Mouse (Mus musculus): ENCODE data around the gene Zfp777. TPM values are rescaled to one million over a fixed set of nuclear protein-coding genes. Genes with fewer than 3 reads are reported as not detected.

Gene Zfp777
- total and polyA plus RNA-seq, 2 experiments from 2014 or later, result 14.2 to 46.5 TPM

- no peak for ATAC-seq
Observed at GRCm38 (mm10) chr6:48016841-48017240, 31.9 kb downstream of the Zfp777 start.

GRCm38 (mm10) chr6:48016090-48016521 is 32.6 kb downstream of the Zfp777 start:
- ATAC-seq, result peak; percentile 96
- no peaks in the 10 kb centered on the region for H3K4me1 ChIP-seq (ENCODE audit: insufficient read depth)
- H3K36me3 ChIP-seq (ENCODE audit: insufficient read depth), result peaks cover 3% of the 10 kb centered on the region; the same call in 1 of the 2 replicates
- peak overlapping the region; percentile 70 for H3K4me2 ChIP-seq (ENCODE audit: low read depth)
- H3K9me3 ChIP-seq (ENCODE audit: low read length), result no peaks in the 10 kb centered on the region
- 0 out of 2 replicates have a peak overlapping the region, but pooled peaks have one; percentile 1 for H3K27ac ChIP-seq (ENCODE audit: low read depth, low read length)
- under 1% methylated on average over 23 of the region's 24 CpGs for WGBS
- H3K9ac ChIP-seq, result peak overlapping the region; percentile 51
- peak; percentile 81 for DNase-seq
- TF ChIP-seq CTCF (IDR thresholded peaks at IDR 0.05; ENCODE audit: low read depth), result peak; percentile 88
- H3K27me3 ChIP-seq (ENCODE audit: insufficient read depth, low read length), result no peaks in the 10 kb centered on the region
- H3K4me3 ChIP-seq (ENCODE audit: low read depth, low read length), result peak overlapping the region; percentile 36

More at GRCm38 (mm10) chr6:48016841-48017240, 31.9 kb downstream of the Zfp777 start:
- H3K27ac ChIP-seq (ENCODE audit: low read depth, low read length), result no peak overlapping the region
- 94% methylated on average over 9 of the region's 9 CpGs for WGBS
- peaks cover 3% of the 10 kb centered on the region for H3K36me3 ChIP-seq (ENCODE audit: insufficient read depth)
- H3K4me1 ChIP-seq (ENCODE audit: insufficient read depth), result no peaks in the 10 kb centered on the region
- no peak overlapping the region for H3K9ac ChIP-seq
- no peak for TF ChIP-seq CTCF (IDR thresholded peaks at IDR 0.05; ENCODE audit: low read depth)
- no peaks in the 10 kb centered on the region for H3K9me3 ChIP-seq (ENCODE audit: low read length)
- H3K4me3 ChIP-seq (ENCODE audit: low read depth, low read length), result no peak overlapping the region
- DNase-seq, result no peak
- no peak overlapping the region for H3K4me2 ChIP-seq (ENCODE audit: low read depth)
- H3K27me3 ChIP-seq (ENCODE audit: insufficient read depth, low read length), result no peaks in the 10 kb centered on the region

- DNase-seq, result no peak
- Histone ChIP-seq H3K27ac (ENCODE audit: low read depth, low read length) (no peak overlapping the region), H3K27me3 (ENCODE audit: insufficient read depth, low read length) (no peaks in the 10 kb centered on the region), H3K36me3 (ENCODE audit: insufficient read depth) (no peaks in the 10 kb centered on the region), H3K4me1 (ENCODE audit: insufficient read depth) (no peaks in the 10 kb centered on the region), H3K4me2 (ENCODE audit: low read depth) (no peak overlapping the region), H3K9me3 (ENCODE audit: low read length) (no peaks in the 10 kb centered on the region), H3K4me3 (ENCODE audit: low read depth, low read length) (no peak overlapping the region), H3K9ac (no peak overlapping the region)
- TF ChIP-seq CTCF (IDR thresholded peaks at IDR 0.05; ENCODE audit: low read depth), result no peak
- WGBS, result 51% methylated on average over 8 of the region's 8 CpGs
- ATAC-seq, result no peak
Observed at GRCm38 (mm10) chr6:48010727-48011126, 38.0 kb downstream of the Zfp777 start.

GRCm38 (mm10) chr6:47995661-47996060 is 53.0 kb downstream of the Zfp777 start:
- no peak for TF ChIP-seq CTCF (IDR thresholded peaks at IDR 0.05; ENCODE audit: low read depth)
- Histone ChIP-seq H3K27ac (ENCODE audit: low read depth, low read length) (no peak overlapping the region), H3K36me3 (ENCODE audit: insufficient read depth) (no peaks in the 10 kb centered on the region), H3K9ac (no peak overlapping the region), H3K4me2 (ENCODE audit: low read depth) (no peak overlapping the region), H3K9me3 (ENCODE audit: low read length) (no peaks in the 10 kb centered on the region), H3K4me3 (ENCODE audit: low read depth, low read length) (no peak overlapping the region), H3K4me1 (ENCODE audit: insufficient read depth) (no peaks in the 10 kb centered on the region), H3K27me3 (ENCODE audit: insufficient read depth, low read length) (no peaks in the 10 kb centered on the region)
- DNase-seq (no peak), ATAC-seq (no peak)
- WGBS, result 91% methylated on average over 9 of the region's 9 CpGs

GRCm38 (mm10) chr6:47983936-47984335 is 64.8 kb downstream of the Zfp777 start:
- Histone ChIP-seq H3K4me2 (ENCODE audit: low read depth) (no peak overlapping the region), H3K9ac (no peak overlapping the region), H3K36me3 (ENCODE audit: insufficient read depth) (no peaks in the 10 kb centered on the region), H3K4me3 (ENCODE audit: low read depth, low read length) (no peak overlapping the region), H3K4me1 (ENCODE audit: insufficient read depth) (no peaks in the 10 kb centered on the region), H3K27ac (ENCODE audit: low read depth, low read length) (no peak overlapping the region), H3K9me3 (ENCODE audit: low read length) (no peaks in the 10 kb centered on the region), H3K27me3 (ENCODE audit: insufficient read depth, low read length) (no peaks in the 10 kb centered on the region)
- TF ChIP-seq CTCF (IDR thresholded peaks at IDR 0.05; ENCODE audit: low read depth), result no peak
- no peak for ATAC-seq
- DNase-seq, result no peak
- WGBS, result 14% methylated on average over 2 of the region's 2 CpGs

- H3K4me1 ChIP-seq (ENCODE audit: insufficient read depth), result no peaks in the 10 kb centered on the region
- no peaks in the 10 kb centered on the region for H3K27me3 ChIP-seq (ENCODE audit: insufficient read depth, low read length)
- no peaks in the 10 kb centered on the region for H3K9me3 ChIP-seq (ENCODE audit: low read length)
- H3K9ac ChIP-seq, result no peak overlapping the region
- ATAC-seq (peak; percentile 64), DNase-seq (peak; percentile 52)
- no peaks in the 10 kb centered on the region for H3K36me3 ChIP-seq (ENCODE audit: insufficient read depth)
- H3K4me3 ChIP-seq (ENCODE audit: low read depth, low read length), result no peak overlapping the region
- H3K27ac ChIP-seq (ENCODE audit: low read depth, low read length), result no peak overlapping the region
- peak; percentile 62 for TF ChIP-seq CTCF (IDR thresholded peaks at IDR 0.05; ENCODE audit: low read depth)
- WGBS, result 16% methylated on average over 6 of the region's 6 CpGs
- H3K4me2 ChIP-seq (ENCODE audit: low read depth), result no peak overlapping the region
Observed at GRCm38 (mm10) chr6:47978897-47979368, 69.8 kb downstream of the Zfp777 start.

GRCm38 (mm10) chr6:47974599-47974998 is 74.1 kb downstream of the Zfp777 start:
- no peak for DNase-seq
- Histone ChIP-seq H3K27me3 (ENCODE audit: insufficient read depth, low read length) (no peaks in the 10 kb centered on the region), H3K4me2 (ENCODE audit: low read depth) (no peak overlapping the region), H3K27ac (ENCODE audit: low read depth, low read length) (no peak overlapping the region), H3K4me1 (ENCODE audit: insufficient read depth) (no peaks in the 10 kb centered on the region), H3K9me3 (ENCODE audit: low read length) (no peaks in the 10 kb centered on the region), H3K9ac (no peak overlapping the region), H3K36me3 (ENCODE audit: insufficient read depth) (no peaks in the 10 kb centered on the region), H3K4me3 (ENCODE audit: low read depth, low read length) (no peak overlapping the region)
- ATAC-seq, result no peak
- TF ChIP-seq CTCF (IDR thresholded peaks at IDR 0.05; ENCODE audit: low read depth), result peak; percentile 26; the same call in 1 of the 2 replicates
- 86% methylated on average over 1 of the region's 1 CpGs for WGBS

Small RNAs within 50 kb of the gene (microRNA-seq; reads per million reads assigned to microRNA genes)
- 0 reads per million in 2 experiments for gene Gm24563

Other genes starting within 250 kb of the Zfp777 start
- 97.7 and 104 TPM in 2 replicates for gene Pdia4, start 235.5 kb downstream of the Zfp777 start, total RNA-seq (2014; rRNA removed)
- gene Pdia4, start 235.5 kb downstream of the Zfp777 start, polyA plus RNA-seq (2015; fragmentation: Nextera tagmentation; extraction: Ambion mirVana), result 70.5 and 83.7 TPM in 2 replicates
- 22.2 and 23.8 TPM in 2 replicates for gene Zfp786, start 218.0 kb downstream of the Zfp777 start, total RNA-seq (2014; rRNA removed)
- 5.1 and 5.5 TPM in 2 replicates for gene Zfp786, start 218.0 kb downstream of the Zfp777 start, polyA plus RNA-seq (2015; fragmentation: Nextera tagmentation; extraction: Ambion mirVana)
- 23.5 and 28.2 TPM in 2 replicates for gene Zfp398, start 213.2 kb downstream of the Zfp777 start, total RNA-seq (2014; rRNA removed)
- gene Zfp398, start 213.2 kb downstream of the Zfp777 start, polyA plus RNA-seq (2015; fragmentation: Nextera tagmentation; extraction: Ambion mirVana), result 7.1 and 11.1 TPM in 2 replicates
- 41.8 and 48.5 TPM in 2 replicates for gene Zfp282, start 171.7 kb downstream of the Zfp777 start, total RNA-seq (2014; rRNA removed)
- gene Zfp282, start 171.7 kb downstream of the Zfp777 start, polyA plus RNA-seq (2015; fragmentation: Nextera tagmentation; extraction: Ambion mirVana), result 15.4 and 16.7 TPM in 2 replicates
- 12.8 and 17.0 TPM in 2 replicates for gene Zfp212, start 128.4 kb downstream of the Zfp777 start, total RNA-seq (2014; rRNA removed)
- gene Zfp212, start 128.4 kb downstream of the Zfp777 start, polyA plus RNA-seq (2015; fragmentation: Nextera tagmentation; extraction: Ambion mirVana), result 19.3 and 21.8 TPM in 2 replicates
- 33.9 and 37.7 TPM in 2 replicates for gene Zfp956, start 95.5 kb downstream of the Zfp777 start, total RNA-seq (2014; rRNA removed)
- 19.5 and 21.8 TPM in 2 replicates for gene Zfp956, start 95.5 kb downstream of the Zfp777 start, polyA plus RNA-seq (2015; fragmentation: Nextera tagmentation; extraction: Ambion mirVana)
- 40.6 and 51.6 TPM in 2 replicates for gene Zfp746, start 37.7 kb upstream of the Zfp777 start, total RNA-seq (2014; rRNA removed)
- gene Zfp746, start 37.7 kb upstream of the Zfp777 start, polyA plus RNA-seq (2015; fragmentation: Nextera tagmentation; extraction: Ambion mirVana), result 13.2 and 15.5 TPM in 2 replicates

Data from forebrain, postnatal 0 days (tissue).